Mouse (Mus musculus) inflammation-experienced regulatory T-cells (primary cell): ENCODE measurements around the gene Kansl2. TPM values are rescaled to one million over a fixed set of nuclear protein-coding genes. Genes with fewer than 3 reads are reported as not detected.

Experiments
- polyA plus RNA-seq, 2 experiments: library from polyadenylated mRNA; unstranded; fragments of 100-300 nt; shearing (Covaris generic); gene quantifications; one replicate each; pipeline ENCODE4 v1.2.1; 2017

Gene Kansl2
- 100 to 1,000 TPM in 1 of 2 experiments, 10 to 100 TPM in 1; 95.3 to 111 TPM for polyA plus RNA-seq

GRCm38 (mm10) chr15:98533881-98534627 lies at the start of gene Kansl2:
TSS of gene Kansl2 (minus strand) at chr15:98534264.

GRCm38 (mm10) chr15:98570873-98571538 lies 36.9 kb upstream of the Kansl2 start, which contains the start of the genes Ccnt1 and 4930415O20Rik:
TSS of gene Ccnt1 (minus strand) at chr15:98570923.
TSS of gene 4930415O20Rik (plus strand) at chr15:98571004.

GRCm38 (mm10) chr15:98492102-98492501 lies 42.0 kb downstream of the Kansl2 start, which contains the start of gene Olfr279:
TSS of gene Olfr279 (plus strand) at chr15:98492402.

GRCm38 (mm10) chr15:98482701-98483100 lies 51.4 kb downstream of the Kansl2 start, which contains the start of gene Lalba:
TSS of gene Lalba (minus strand) at chr15:98482721.

GRCm38 (mm10) chr15:98469596-98469995 lies 64.5 kb downstream of the Kansl2 start, which contains the start of gene OR5BS1P:
TSS of gene OR5BS1P (plus strand) at chr15:98469896.

Other genes starting within 250 kb of the Kansl2 start
- not detected for gene Zfp641, start 238.1 kb downstream of the Kansl2 start, polyA plus RNA-seq
- under 1 TPM in 1 of 2 experiments, not detected in 1; 0.07 TPM for gene Olfr285, start 216.9 kb downstream of the Kansl2 start, polyA plus RNA-seq
- gene Olfr284, start 193.3 kb downstream of the Kansl2 start, polyA plus RNA-seq, result under 1 TPM in 1 of 2 experiments, not detected in 1; 0.98 TPM
- not detected for gene Olfr283, start 153.3 kb downstream of the Kansl2 start, polyA plus RNA-seq
- gene Olfr282, start 103.0 kb downstream of the Kansl2 start, polyA plus RNA-seq, result not detected
- gene Olfr281, start 81.7 kb downstream of the Kansl2 start, polyA plus RNA-seq, result 1 to 10 TPM in 1 of 2 experiments, under 1 TPM in 1; 0.13 to 2.7 TPM
- under 1 TPM; 0.11 to 0.26 TPM for gene OR5BS1P, start 64.4 kb downstream of the Kansl2 start, polyA plus RNA-seq
- gene Lalba, start 51.5 kb downstream of the Kansl2 start, polyA plus RNA-seq, result under 1 TPM in 1 of 2 experiments, not detected in 1; 0.38 TPM
- gene Olfr279, start 41.9 kb downstream of the Kansl2 start, polyA plus RNA-seq, result under 1 TPM; 0.24 to 0.65 TPM
- 10 to 100 TPM; 59.4 to 69.7 TPM for gene Ccnt1, start 36.7 kb upstream of the Kansl2 start, polyA plus RNA-seq
- gene 4930415O20Rik, start 36.7 kb upstream of the Kansl2 start, polyA plus RNA-seq, result not detected
- 1 to 10 TPM in 1 of 2 experiments, under 1 TPM in 1; 0.82 to 7.4 TPM for gene Adcy6, start 75.8 kb upstream of the Kansl2 start, polyA plus RNA-seq
- gene Cacnb3, start 96.6 kb upstream of the Kansl2 start, polyA plus RNA-seq, result 1 to 10 TPM in 1 of 2 experiments, under 1 TPM in 1; 0.34 to 4.0 TPM
- 10 to 100 TPM; 15.4 to 17.3 TPM for gene Ddx23, start 128.6 kb upstream of the Kansl2 start, polyA plus RNA-seq
- 1 to 10 TPM in 1 of 2 experiments, under 1 TPM in 1; 0.93 to 2.1 TPM for gene Rnd1, start 143.2 kb upstream of the Kansl2 start, polyA plus RNA-seq
- 1 to 10 TPM in 1 of 2 experiments, under 1 TPM in 1; 0.28 to 2.4 TPM for gene Ccdc65, start 173.9 kb upstream of the Kansl2 start, polyA plus RNA-seq
- gene Fkbp11, start 193.9 kb upstream of the Kansl2 start, polyA plus RNA-seq, result 1 to 10 TPM; 1.1 to 4.0 TPM
- gene Arf3, start 228.9 kb upstream of the Kansl2 start, polyA plus RNA-seq, result 100 to 1,000 TPM; 138 to 147 TPM
- under 1 TPM; 0.52 to 0.61 TPM for gene Wnt10b, start 243.9 kb upstream of the Kansl2 start, polyA plus RNA-seq